In genomic region chr3:125884879-125885278, GRCm38 (mm10) we compare ENCODE assay signal across 20 mouse cellular contexts. TPM values are rescaled to one million over a fixed set of nuclear protein-coding genes. Genes with fewer than 3 reads are reported as not detected.
DNase-seq lines count a peak whose midpoint lies in the region; ATAC-seq and TF ChIP-seq lines count a peak whose summit lies in the region.
"Had no signal": no experiment of that assay in that cellular context is flagged by ENCODE, and none has a peak within 500 bp of the region (broad histone marks: within the 10 kb centered on the region; RNA-seq: fewer than 3 reads in every experiment).

No protein-coding gene starts in this region.

- no peak overlapping the region for H3K9ac ChIP-seq in liver, embryonic 16.5 days (ENCODE audit: low read depth, low read length)
- H3K9ac ChIP-seq in intestine, postnatal 0 days (ENCODE audit: low read depth, low read length) = no peak overlapping the region
- H3K9ac ChIP-seq in stomach, embryonic 15.5 days = no peak overlapping the region
- H3K9ac ChIP-seq: forebrain, embryonic 13.5 days; forebrain, postnatal 0 days; heart, embryonic 15.5 days had no signal

- no peak for DNase-seq in liver
- no peak for DNase-seq in thymus, postnatal 0 days (ENCODE audit: low spot score)
- DNase-seq in natural killer cell, adult 2 months (ENCODE audit: low spot score in 2 of 2) = no peak
- DNase-seq: adrenal gland, adult 8-10 months; adrenal gland, postnatal 36 days; cerebellum, adult 2 months; cerebellum, postnatal 10 days; forebrain, postnatal 0 days; gastrocnemius, postnatal 14 days; heart, adult 2 months had no signal

- H3K27ac ChIP-seq in liver, embryonic 16.5 days (ENCODE audit: low read length) = no peak overlapping the region
- H3K27ac ChIP-seq in intestine, postnatal 0 days (ENCODE audit: low read depth, low read length) = no peak overlapping the region
- no peak overlapping the region for H3K27ac ChIP-seq in stomach, embryonic 15.5 days
- H3K27ac ChIP-seq: embryonic facial prominence, embryonic 10.5 days; forebrain, embryonic 13.5 days; heart, adult 2 months; heart, embryonic 15.5 days; hindbrain, embryonic 10.5 days had no signal

- 56% methylated on average over 2 of the region's 2 CpGs for WGBS in liver, embryonic 16.5 days (ENCODE audit: insufficient replicate concordance)
- WGBS in intestine, postnatal 0 days = 49% methylated on average over 2 of the region's 2 CpGs
- 67% methylated on average over 2 of the region's 2 CpGs for WGBS in stomach, embryonic 15.5 days

- H3K27me3 ChIP-seq in liver, embryonic 16.5 days (ENCODE audit: control insufficient read depth, insufficient read depth, low read depth, low read length) = no peaks in the 10 kb centered on the region
- no peaks in the 10 kb centered on the region for H3K27me3 ChIP-seq in intestine, postnatal 0 days (replicated peaks; ENCODE audit: control insufficient read depth, insufficient read depth, low read length)
- H3K27me3 ChIP-seq in stomach, embryonic 15.5 days (replicated peaks) = no peaks in the 10 kb centered on the region
- H3K27me3 ChIP-seq: forebrain, embryonic 13.5 days; heart, embryonic 15.5 days had no signal

- H3K4me3 ChIP-seq in liver, embryonic 16.5 days (ENCODE audit: low read depth, low read length) = no peak overlapping the region
- H3K4me3 ChIP-seq in intestine, postnatal 0 days (ENCODE audit: low read depth, low read length) = no peak overlapping the region
- no peak overlapping the region for H3K4me3 ChIP-seq in stomach, embryonic 15.5 days (replicated peaks)
- H3K4me3 ChIP-seq: embryonic facial prominence, embryonic 10.5 days; forebrain, embryonic 13.5 days; heart, adult 2 months; heart, embryonic 15.5 days; hindbrain, embryonic 10.5 days had no signal

- no peaks in the 10 kb centered on the region for H3K36me3 ChIP-seq in liver, embryonic 16.5 days (ENCODE audit: control insufficient read depth, insufficient read depth)
- no peaks in the 10 kb centered on the region for H3K36me3 ChIP-seq in intestine, postnatal 0 days (ENCODE audit: control insufficient read depth, insufficient read depth)
- H3K36me3 ChIP-seq in stomach, embryonic 15.5 days = no peaks in the 10 kb centered on the region
- H3K36me3 ChIP-seq: embryonic facial prominence, embryonic 10.5 days; heart, embryonic 15.5 days; hindbrain, embryonic 10.5 days had no signal

- H3K4me1 ChIP-seq in liver, embryonic 16.5 days (ENCODE audit: control insufficient read depth, low read depth, low read length) = no peaks in the 10 kb centered on the region
- no peaks in the 10 kb centered on the region for H3K4me1 ChIP-seq in intestine, postnatal 0 days (replicated peaks; ENCODE audit: control insufficient read depth, insufficient read depth, low read length)
- no peaks in the 10 kb centered on the region for H3K4me1 ChIP-seq in stomach, embryonic 15.5 days
- H3K4me1 ChIP-seq: embryonic facial prominence, embryonic 10.5 days; forebrain, embryonic 13.5 days; heart, embryonic 15.5 days had no signal

- no peaks in the 10 kb centered on the region for H3K9me3 ChIP-seq in liver, embryonic 16.5 days (replicated peaks; ENCODE audit: control insufficient read depth, low read length)
- H3K9me3 ChIP-seq in intestine, postnatal 0 days (ENCODE audit: control insufficient read depth) = no peaks in the 10 kb centered on the region
- no peaks in the 10 kb centered on the region for H3K9me3 ChIP-seq in stomach, embryonic 15.5 days
- H3K9me3 ChIP-seq: embryonic facial prominence, embryonic 10.5 days; forebrain, embryonic 13.5 days; heart, embryonic 15.5 days; hindbrain, embryonic 10.5 days had no signal

- ATAC-seq in liver, embryonic 16.5 days (ENCODE audit: low read depth) = peak; percentile 64
- ATAC-seq in intestine, postnatal 0 days = peak; percentile 93
- peak; percentile 82 for ATAC-seq in stomach, embryonic 15.5 days (ENCODE audit: insufficient read depth, low FRiP score, low read depth)
- no peak for ATAC-seq in monocyte, adult 5-6 weeks (replicated peaks; ENCODE audit: insufficient number of reproducible peaks, low FRiP score, low TSS enrichment, poor library complexity, severe bottlenecking)
- ATAC-seq: forebrain, embryonic 13.5 days; forebrain, postnatal 0 days had no signal

- H3K4me2 ChIP-seq in liver, embryonic 16.5 days (ENCODE audit: low read depth, low read length) = no peak overlapping the region
- H3K4me2 ChIP-seq in intestine, postnatal 0 days (replicated peaks; ENCODE audit: low read depth) = no peak overlapping the region
- H3K4me2 ChIP-seq in stomach, embryonic 15.5 days = no peak overlapping the region
- H3K4me2 ChIP-seq: forebrain, embryonic 13.5 days; heart, embryonic 11.5 days; heart, embryonic 15.5 days had no signal

- TF ChIP-seq CTCF in intestine, postnatal 0 days (IDR thresholded peaks at IDR 0.05; ENCODE audit: low read depth) = no peak

RNA-seq across cellular contexts. Expression of gene Ugt8a, which starts 53.5 kb away (rescaled TPM):
- polyA plus RNA-seq in liver, embryonic 16.5 days (2015; fragmentation: Nextera tagmentation; extraction: Ambion mirVana) = 0.25 and 0.28 TPM in 2 replicates
- 0.44 and 0.66 TPM in 2 replicates for polyA plus RNA-seq in intestine, postnatal 0 days (2015; fragmentation: Nextera tagmentation; extraction: Ambion mirVana)
- polyA plus RNA-seq in stomach, embryonic 15.5 days (2015; fragmentation: Nextera tagmentation; extraction: Ambion mirVana) = 14.5 and 15.8 TPM in 2 replicates
- 0.08 and 0.13 TPM in 2 replicates for polyA plus RNA-seq in thymus, postnatal 0 days (2015; fragmentation: Nextera tagmentation; extraction: Ambion mirVana)
- total RNA-seq in monocyte, adult 5-6 weeks (2017) = not detected in 3 replicates
- total RNA-seq: adrenal gland, postnatal 36 days; heart, adult 2 months had no signal
- polyA plus RNA-seq: gonadal fat pad, adult 2 months had no signal
